Mouse (Mus musculus): ENCODE results near the gene Wbp4.

GRCm38 (mm10) chr14:79494349-79494748 is 13.0 kb upstream of the Wbp4 start:
- TF ChIP-seq CTCF (IDR thresholded peaks at IDR 0.05; ENCODE audit: low read depth): no peak
- no peak for TF ChIP-seq EP300 (IDR thresholded peaks at IDR 0.05; ENCODE audit: low read depth)
